Mouse (Mus musculus): ENCODE measurements around the gene Qk.

DNA sequence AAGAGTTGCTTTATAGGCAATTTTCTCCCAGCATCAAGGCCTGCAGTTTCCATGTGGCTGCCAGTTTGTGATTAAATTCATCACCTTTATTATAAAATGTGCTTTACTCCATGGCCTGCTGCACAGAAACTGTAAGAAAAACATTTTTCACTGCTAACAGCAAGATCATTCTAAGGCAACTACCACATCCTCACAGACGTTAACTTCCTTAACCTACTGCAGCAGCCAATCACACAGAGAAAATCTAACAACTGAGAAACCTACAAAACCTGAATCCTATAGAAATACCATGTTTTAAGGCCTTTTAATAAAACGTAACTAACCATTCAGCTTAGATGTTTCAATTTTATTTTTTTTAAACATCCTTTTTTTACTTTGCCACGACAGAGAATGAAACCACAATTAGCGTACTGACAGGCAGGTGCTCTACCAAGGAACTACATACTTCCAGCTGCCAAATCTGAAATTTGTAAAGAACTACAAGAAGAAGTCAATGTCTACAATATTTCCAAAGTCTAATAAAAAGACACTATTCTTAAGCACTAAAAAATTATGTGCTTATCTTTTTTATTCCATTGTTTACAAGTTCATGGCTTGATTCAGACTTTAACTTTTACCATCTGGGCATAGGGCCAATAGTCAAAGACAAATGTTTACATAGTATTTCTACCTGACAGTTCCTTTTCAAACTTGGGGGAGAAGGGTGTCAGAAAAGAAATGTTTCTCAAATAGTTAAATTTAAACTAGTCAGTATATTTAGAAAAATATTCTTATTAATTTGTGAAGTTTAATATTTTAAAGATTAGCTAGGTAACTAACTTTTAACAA, 18.5 kb downstream of the Qk start:
- TF ChIP-seq CTCF (IDR thresholded peaks at IDR 0.05; ENCODE audit: borderline replicate concordance, insufficient read depth, low read length) (no peak), POLR2A (IDR thresholded peaks at IDR 0.05; ENCODE audit: low read depth, low read length) (no peak)
